Mouse (Mus musculus) forebrain, embryonic 15.5 days (tissue): ENCODE results near the gene Calhm3. TPM values are rescaled to one million over a fixed set of nuclear protein-coding genes. Genes with fewer than 3 reads are reported as not detected.
"Not testable (repeated sequence)": the region's sequence is repeated elsewhere in the genome, so short reads cannot be mapped to it uniquely, and the experiment has no call there.

Experiments
- ATAC-seq: fragments of 200-750 bp; cut with Nextera tagmentation; replicated peaks from 2 replicates; pipeline ENCODE4 v1.8.0; 2017; ENCODE audit warnings: mild to moderate bottlenecking, moderate TSS enrichment, moderate library complexity
- H3K27ac ChIP-seq: fragments of 300-500 bp; sonication (generic); replicated peaks from 2 replicates; pipeline ENCODE4 v1.5.1; 2015; ENCODE audit warnings: mild to moderate bottlenecking, inconsistent platforms
- H3K27me3 ChIP-seq: fragments of 300-500 bp; sonication (generic); 2 replicates; pipeline ENCODE4 v1.6.1; 2015; ENCODE audit warnings: inconsistent platforms
- H3K36me3 ChIP-seq: fragments of 300-500 bp; sonication (generic); 2 replicates; pipeline ENCODE4 v1.6.1; 2015; ENCODE audit warnings: mild to moderate bottlenecking, inconsistent platforms
- H3K4me1 ChIP-seq: fragments of 300-500 bp; sonication (generic); 2 replicates; pipeline ENCODE4 v1.6.1; 2015; ENCODE audit warnings: inconsistent platforms
- H3K4me2 ChIP-seq: fragments of 300-500 bp; sonication (generic); replicated peaks from 2 replicates; pipeline ENCODE4 v1.6.1; 2015; ENCODE audit warnings: mild to moderate bottlenecking, inconsistent platforms
- H3K4me3 ChIP-seq: fragments of 300-500 bp; sonication (generic); 2 replicates; pipeline ENCODE4 v1.5.1; 2015; ENCODE audit warnings: mild to moderate bottlenecking, inconsistent platforms
- H3K9ac ChIP-seq: fragments of 300-500 bp; sonication (generic); replicated peaks from 2 replicates; pipeline ENCODE4 v1.6.1; 2015; ENCODE audit warnings: mild to moderate bottlenecking, inconsistent platforms
- H3K9me3 ChIP-seq: fragments of 300-500 bp; sonication (generic); 2 replicates; pipeline ENCODE4 v1.6.1; 2016; ENCODE audit warnings: inconsistent platforms
- WGBS: fragments of 180-500 bp; shearing (Covaris S2); methylation state at CpG from one replicate; pipeline ENCODE4 v1.1.7; 2015; ENCODE audit warnings: mixed read lengths; 5-methylcytosine and 5-hydroxymethylcytosine counted together
- polyA plus RNA-seq: library from polyadenylated mRNA; unstranded; fragments of >200 nt; fragmentation: Nextera tagmentation; extraction: Ambion mirVana; gene quantifications from 2 replicates; pipeline ENCODE4 v1.2.1, GENCODE M21; 2015

The Calhm3 gene
- polyA plus RNA-seq, 1 experiment from 2014 or later = not detected

GRCm38 (mm10) chr19:47163176-47163744 is 5.7 kb upstream of the Calhm3 start:
- no peak overlapping the region for H3K9ac ChIP-seq
- H3K4me1 ChIP-seq = 0 out of 2 replicates have a peak, but pooled peaks cover under 1% of the 10 kb centered on the region
- H3K36me3 ChIP-seq = no peaks in the 10 kb centered on the region
- H3K4me3 ChIP-seq = no peak overlapping the region
- no peak overlapping the region for H3K4me2 ChIP-seq
- no peaks in the 10 kb centered on the region; the same call in 1 of the 2 replicates for H3K27me3 ChIP-seq
- no peaks in the 10 kb centered on the region for H3K9me3 ChIP-seq
- WGBS = 94% methylated on average over 6 of the region's 6 CpGs
- no peak for ATAC-seq
- H3K27ac ChIP-seq = no peak overlapping the region

GRCm38 (mm10) chr19:47161669-47162068 is 4.1 kb upstream of the Calhm3 start:
- Histone ChIP-seq H3K27ac (no peak overlapping the region), H3K4me2 (no peak overlapping the region), H3K27me3 (no peaks in the 10 kb centered on the region), H3K9me3 (no peaks in the 10 kb centered on the region), H3K36me3 (no peaks in the 10 kb centered on the region), H3K4me1 (no peaks in the 10 kb centered on the region), H3K9ac (no peak overlapping the region), H3K4me3 (no peak overlapping the region)
- WGBS = 67% methylated on average over 4 of the region's 4 CpGs
- ATAC-seq = no peak

GRCm38 (mm10) chr19:47153767-47154166 is 3.8 kb downstream of the Calhm3 start:
- Histone ChIP-seq H3K9me3 (no peaks in the 10 kb centered on the region), H3K4me3 (no peak overlapping the region), H3K4me2 (no peak overlapping the region), H3K27me3 (no peaks in the 10 kb centered on the region), H3K36me3 (no peaks in the 10 kb centered on the region), H3K9ac (no peak overlapping the region), H3K4me1 (peaks cover 7% of the 10 kb centered on the region), H3K27ac (no peak overlapping the region)
- no peak for ATAC-seq
- 89% methylated on average over 7 of the region's 7 CpGs for WGBS

- Histone ChIP-seq H3K9ac (peak overlapping the region; percentile 32), H3K27me3 (no peaks in the 10 kb centered on the region), H3K4me3 (peak overlapping the region; percentile 42), H3K27ac (no peak overlapping the region), H3K36me3 (no peaks in the 10 kb centered on the region), H3K4me1 (peaks cover 7% of the 10 kb centered on the region), H3K4me2 (peak overlapping the region; percentile 67), H3K9me3 (no peaks in the 10 kb centered on the region)
- no peak; the same call in 1 of the 2 replicates for ATAC-seq
- WGBS = 68% methylated on average over 12 of the region's 12 CpGs
Observed at GRCm38 (mm10) chr19:47152062-47152369, 5.5 kb downstream of the Calhm3 start.

GRCm38 (mm10) chr19:47151332-47152061 is 6.1 kb downstream of the Calhm3 start:
- ATAC-seq = peak; percentile 43; the same call in 1 of the 2 replicates
- H3K27ac ChIP-seq = no peak overlapping the region
- H3K4me1 ChIP-seq = peaks cover 7% of the 10 kb centered on the region
- 23% methylated on average over 32 of the region's 32 CpGs for WGBS
- H3K4me3 ChIP-seq = peak overlapping the region; percentile 42
- no peaks in the 10 kb centered on the region for H3K9me3 ChIP-seq
- H3K27me3 ChIP-seq = no peaks in the 10 kb centered on the region
- peak overlapping the region; percentile 67 for H3K4me2 ChIP-seq
- H3K36me3 ChIP-seq = no peaks in the 10 kb centered on the region
- H3K9ac ChIP-seq = peak overlapping the region; percentile 32

GRCm38 (mm10) chr19:47149854-47150253 is 7.7 kb downstream of the Calhm3 start:
- 70% methylated on average over 3 of the region's 4 CpGs for WGBS
- Histone ChIP-seq H3K27ac (no peak overlapping the region), H3K27me3 (no peaks in the 10 kb centered on the region), H3K9me3 (no peaks in the 10 kb centered on the region), H3K4me3 (no peak overlapping the region), H3K36me3 (no peaks in the 10 kb centered on the region), H3K4me2 (no peak overlapping the region), H3K9ac (no peak overlapping the region), H3K4me1 (peaks cover 7% of the 10 kb centered on the region)
- no peak for ATAC-seq

- Histone ChIP-seq H3K9me3 (no peaks in the 10 kb centered on the region), H3K27ac (no peak overlapping the region), H3K4me1 (peaks cover 7% of the 10 kb centered on the region), H3K36me3 (no peaks in the 10 kb centered on the region), H3K4me3 (no peak overlapping the region), H3K27me3 (no peaks in the 10 kb centered on the region), H3K4me2 (no peak overlapping the region), H3K9ac (no peak overlapping the region)
- no peak for ATAC-seq
- 79% methylated on average over 5 of the region's 5 CpGs for WGBS
Observed at GRCm38 (mm10) chr19:47148267-47148847, 9.2 kb downstream of the Calhm3 start.

- WGBS = 94% methylated on average over 6 of the region's 6 CpGs
Observed at GRCm38 (mm10) chr19:47144154-47144553, 13.4 kb downstream of the Calhm3 start, which contains the start of gene Calhm1. Gene Calhm1 (minus strand): TSS chr19:47144254.

GRCm38 (mm10) chr19:47142438-47142837 is 15.1 kb downstream of the Calhm3 start:
- H3K27me3 ChIP-seq = no peaks in the 10 kb centered on the region
- H3K9me3 ChIP-seq = no peaks in the 10 kb centered on the region
- H3K36me3 ChIP-seq = no peaks in the 10 kb centered on the region
- no peak overlapping the region for H3K4me2 ChIP-seq
- H3K4me1 ChIP-seq = peaks cover 9% of the 10 kb centered on the region
- H3K4me3 ChIP-seq = no peak overlapping the region
- no peak for ATAC-seq
- 88% methylated on average over 6 of the region's 6 CpGs for WGBS
- no peak overlapping the region for H3K27ac ChIP-seq
- no peak overlapping the region for H3K9ac ChIP-seq

More at GRCm38 (mm10) chr19:47144154-47144553, 13.4 kb downstream of the Calhm3 start, which contains the start of gene Calhm1:
- no peaks in the 10 kb centered on the region for H3K27me3 ChIP-seq
- H3K9me3 ChIP-seq = no peaks in the 10 kb centered on the region
- H3K36me3 ChIP-seq = no peaks in the 10 kb centered on the region
- no peak within 1 kb of the TSS for H3K4me2 ChIP-seq
- H3K4me3 ChIP-seq = no peak within 1 kb of the TSS
- ATAC-seq = no peak
- no peak within 1 kb of the TSS for H3K9ac ChIP-seq
- H3K4me1 ChIP-seq = no peaks in the 10 kb centered on the region
- no peak within 1 kb of the TSS for H3K27ac ChIP-seq

GRCm38 (mm10) chr19:47139611-47140010 is 18.0 kb downstream of the Calhm3 start:
- H3K9ac ChIP-seq, H3K27me3 ChIP-seq, H3K4me2 ChIP-seq, H3K36me3 ChIP-seq, ATAC-seq, H3K27ac ChIP-seq, H3K4me3 ChIP-seq, H3K9me3 ChIP-seq: not testable (repeated sequence)
- 37% methylated on average over 7 of the region's 7 CpGs for WGBS
- H3K4me1 ChIP-seq = peaks cover 14% of the 10 kb centered on the region

- Histone ChIP-seq H3K9ac (peak within 1 kb of the TSS; percentile 18; the same call in 1 of the 2 replicates), H3K36me3 (0 out of 2 replicates have a peak, but pooled peaks cover 2% of the 10 kb centered on the region), H3K27me3 (no peaks in the 10 kb centered on the region), H3K4me3 (peak within 1 kb of the TSS; percentile 19), H3K9me3 (no peaks in the 10 kb centered on the region), H3K4me2 (peak within 1 kb of the TSS; percentile 32), H3K27ac (no peak within 1 kb of the TSS), H3K4me1 (peaks cover 14% of the 10 kb centered on the region)
- ATAC-seq = peak; percentile 56; the same call in 1 of the 2 replicates
- 14% methylated on average over 28 of the region's 28 CpGs for WGBS
Observed at GRCm38 (mm10) chr19:47137771-47138421, 19.7 kb downstream of the Calhm3 start, which contains the start of gene Calhm2. Gene Calhm2 (minus strand): TSS chr19:47138294.
